Mouse (Mus musculus) R1 (cell line): ENCODE data around the gene Sh3bp5.
A peak's percentile ranks its signal among the peaks of the same experiment; 100 is the strongest.

Source experiments
- DNase-seq: peaks from one replicate; pipeline ENCODE4 v3.0.0-alpha.2; 2018; ENCODE audit warnings: low read depth, low spot score

Gene Sh3bp5

DNA sequence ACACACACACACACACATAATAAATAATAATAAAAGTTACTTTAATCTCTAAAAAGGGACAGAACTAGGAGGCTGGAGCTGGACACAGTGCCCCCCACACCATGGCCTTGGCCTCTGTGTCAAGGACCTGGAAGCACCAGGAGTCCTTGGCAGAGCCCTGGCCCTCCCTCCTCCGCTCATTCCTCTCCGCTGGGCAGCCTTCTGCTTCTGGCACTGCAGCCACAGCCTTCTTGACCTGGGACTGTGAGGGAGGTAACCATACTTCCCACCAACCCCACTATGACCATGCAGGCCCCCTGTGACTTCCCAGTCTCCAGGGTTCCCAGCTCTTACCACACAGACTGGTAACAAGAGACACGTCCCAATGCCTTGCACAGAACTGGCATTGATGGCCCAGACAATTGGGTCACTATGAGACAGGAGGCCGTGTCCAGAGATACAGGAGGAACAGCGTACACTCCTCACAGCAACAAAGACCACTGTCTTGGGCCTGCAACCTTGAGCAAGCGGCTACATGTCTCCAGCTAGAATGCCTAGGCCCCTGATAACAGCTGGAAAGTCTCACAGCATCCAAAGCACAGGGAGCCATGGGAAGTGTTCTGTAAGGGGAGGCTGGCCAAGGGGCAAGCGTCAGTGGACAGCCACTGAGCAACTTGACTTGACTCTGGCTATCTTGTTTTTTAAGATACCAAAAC, 41.8 kb downstream of the Sh3bp5 start:
- no peak for DNase-seq

DNA sequence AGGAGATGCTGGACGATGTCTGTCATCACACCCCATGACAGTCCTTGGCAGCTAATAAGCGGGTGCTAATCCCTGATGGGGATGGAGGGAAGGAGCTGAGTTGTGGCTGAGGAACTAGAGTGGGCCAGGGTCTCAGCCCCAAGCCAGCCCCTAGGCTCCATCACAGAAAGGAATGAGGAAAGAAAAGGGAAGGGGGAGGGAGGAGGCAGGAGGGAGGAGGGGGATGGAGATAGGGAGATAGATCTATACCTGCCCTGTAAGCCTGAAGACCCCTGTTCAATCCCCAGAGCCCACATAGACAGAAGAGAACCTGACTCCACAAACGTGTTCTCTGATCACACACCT, 42.4 kb downstream of the Sh3bp5 start:
- DNase-seq: no peak

DNA sequence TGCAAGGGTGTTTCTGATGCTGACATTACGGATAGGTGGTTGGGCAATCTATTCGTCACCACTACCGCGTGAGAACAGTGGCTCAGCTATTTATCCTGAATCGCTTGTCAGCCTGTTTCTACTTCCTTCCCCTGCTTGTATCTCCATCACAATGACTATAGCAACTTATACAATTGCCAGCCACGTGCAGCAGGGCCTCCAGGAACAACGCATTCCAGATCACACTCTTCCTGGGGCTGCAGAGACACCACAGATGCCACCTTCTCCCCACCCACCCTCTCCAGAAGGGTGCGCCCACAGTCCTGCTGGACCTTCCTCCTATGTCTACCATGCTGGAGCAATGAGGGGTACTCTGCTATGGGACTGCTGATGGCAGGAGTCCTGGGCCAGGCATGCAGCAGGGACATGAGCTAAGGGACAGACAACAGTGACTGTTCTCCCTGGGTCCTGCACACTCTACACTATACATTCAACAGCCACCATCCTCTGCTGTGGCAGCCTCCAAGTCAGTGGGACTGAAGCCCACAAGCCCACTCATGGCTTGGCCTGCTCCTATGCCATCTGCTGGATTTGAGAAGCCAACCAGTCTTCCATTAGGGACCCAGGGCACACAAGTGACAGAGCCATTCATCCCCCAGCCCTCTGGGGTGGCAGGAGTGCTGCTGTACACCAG, 42.9 kb downstream of the Sh3bp5 start:
- DNase-seq: peak; percentile 12

DNA sequence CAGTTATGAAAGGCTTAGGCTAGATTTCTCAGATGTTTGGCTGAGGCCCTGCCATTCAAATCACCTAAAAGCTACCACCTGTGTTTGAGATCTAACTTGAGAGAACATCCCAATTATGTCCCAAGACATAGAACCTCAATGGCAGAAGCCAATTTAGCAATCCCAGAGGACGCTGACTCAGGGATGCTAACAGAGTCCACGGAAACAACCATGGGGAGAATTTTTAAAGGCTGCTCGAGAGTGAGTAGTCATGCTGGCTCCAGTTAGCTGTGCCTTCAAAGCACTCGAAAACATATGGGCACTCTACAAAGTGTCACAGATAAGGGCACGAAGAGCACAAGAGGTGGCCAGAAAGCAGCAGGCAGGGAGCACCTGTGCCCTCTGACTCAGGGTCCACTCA, 43.6 kb downstream of the Sh3bp5 start:
- no peak for DNase-seq

DNA sequence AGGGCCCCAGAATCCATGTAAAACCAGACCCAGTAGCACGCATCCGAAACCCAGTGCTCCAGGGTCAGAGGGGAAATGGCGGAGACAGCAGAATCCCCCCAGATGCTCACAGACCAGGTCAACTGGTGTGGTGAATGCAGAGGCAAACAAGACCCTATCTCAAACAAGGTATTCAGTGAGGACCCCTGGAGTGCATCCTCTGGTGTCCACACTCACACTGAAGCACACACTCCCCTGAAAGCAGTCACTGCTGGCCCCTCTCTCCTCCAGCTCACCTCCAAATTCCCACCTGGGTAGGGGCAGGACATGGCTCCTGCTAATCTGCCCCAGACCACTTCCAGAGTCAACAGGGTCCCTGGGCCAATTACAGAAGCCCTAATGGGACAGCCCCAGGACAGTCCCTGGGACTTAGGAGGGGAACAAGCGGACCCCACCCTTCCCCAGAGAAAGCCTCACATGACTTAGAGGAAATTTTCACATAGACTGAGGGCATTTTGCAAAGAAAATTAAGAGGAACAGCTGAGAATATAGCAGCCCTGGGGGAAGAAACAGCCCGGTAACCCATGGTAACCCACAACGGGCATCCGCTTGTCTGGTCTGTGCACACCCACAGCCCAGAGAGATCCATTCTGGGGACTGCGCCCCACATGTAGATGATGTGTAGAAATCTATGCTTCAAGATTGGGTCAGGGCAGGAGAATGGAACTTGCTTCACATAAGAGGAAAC, 46.3 kb downstream of the Sh3bp5 start:
- no peak for DNase-seq

DNA sequence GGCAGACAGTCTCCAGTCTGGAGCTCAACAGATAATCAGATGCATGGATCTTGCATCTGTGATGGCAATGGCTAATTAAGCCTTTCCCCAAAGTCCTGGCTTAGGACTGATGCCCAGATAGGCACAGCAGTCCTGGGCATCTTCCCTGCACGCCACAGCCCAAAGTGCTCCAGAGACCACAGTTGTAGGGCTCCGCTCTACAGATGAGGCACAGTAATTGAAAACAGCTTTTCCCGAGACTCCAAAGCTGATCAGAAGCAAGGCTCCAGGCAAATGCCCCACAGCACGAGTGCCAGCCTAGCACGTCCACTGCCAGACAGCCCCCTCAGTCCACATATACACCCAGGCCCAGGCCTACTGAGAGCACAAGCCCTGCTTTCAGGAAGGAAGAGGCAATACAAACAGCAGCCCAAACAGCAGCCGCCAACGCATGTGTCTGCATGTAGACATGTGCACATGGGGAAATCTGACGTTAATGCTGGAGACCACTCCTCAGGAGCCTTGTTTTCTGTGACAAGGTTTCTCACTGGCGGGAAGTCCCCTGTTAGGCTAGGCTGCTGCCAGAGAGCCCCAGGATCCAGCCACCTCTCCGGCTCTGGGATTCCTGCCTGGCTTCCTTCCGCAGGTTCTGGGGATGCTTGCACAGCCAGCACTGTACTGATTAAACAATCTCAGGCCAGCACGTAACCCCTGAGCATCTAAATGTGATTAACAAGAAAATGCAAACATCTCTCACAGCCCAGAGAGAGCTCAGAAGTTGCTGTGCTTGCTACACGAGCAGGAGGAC, 47.6 kb downstream of the Sh3bp5 start:
- no peak for DNase-seq

DNA sequence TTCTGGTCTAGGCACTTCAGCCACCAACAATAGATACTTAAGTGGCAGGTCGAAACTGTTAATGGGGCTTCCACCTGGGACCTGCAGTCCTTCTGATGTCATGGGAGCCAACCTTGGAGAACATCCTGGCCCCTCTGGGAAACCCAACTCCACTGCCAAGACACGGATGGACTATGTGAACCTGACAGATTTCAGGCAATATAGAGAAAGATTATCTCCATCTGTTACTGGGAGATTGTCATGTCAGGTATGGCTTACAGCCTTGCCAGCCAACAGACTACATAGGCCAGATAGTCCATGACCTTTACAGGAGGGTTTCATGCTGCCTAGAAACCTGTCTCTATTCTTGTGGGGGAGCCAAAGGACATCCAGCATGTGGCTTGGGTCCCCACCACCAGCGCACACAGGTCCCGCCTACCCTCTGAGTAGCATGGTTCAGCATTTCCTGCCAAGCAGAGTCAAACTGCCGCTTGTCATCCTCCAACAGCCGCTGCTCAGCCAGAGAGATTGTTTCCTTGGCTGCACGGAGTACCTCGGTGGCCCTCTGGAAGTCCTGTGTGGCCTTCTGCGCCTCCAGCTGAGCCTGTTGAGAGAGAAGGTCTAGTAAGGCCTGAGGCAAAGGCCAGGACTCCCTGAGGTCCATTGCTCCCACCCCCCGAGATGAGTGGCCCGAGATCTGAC, 48.4 kb downstream of the Sh3bp5 start:
- no peak for DNase-seq

DNA sequence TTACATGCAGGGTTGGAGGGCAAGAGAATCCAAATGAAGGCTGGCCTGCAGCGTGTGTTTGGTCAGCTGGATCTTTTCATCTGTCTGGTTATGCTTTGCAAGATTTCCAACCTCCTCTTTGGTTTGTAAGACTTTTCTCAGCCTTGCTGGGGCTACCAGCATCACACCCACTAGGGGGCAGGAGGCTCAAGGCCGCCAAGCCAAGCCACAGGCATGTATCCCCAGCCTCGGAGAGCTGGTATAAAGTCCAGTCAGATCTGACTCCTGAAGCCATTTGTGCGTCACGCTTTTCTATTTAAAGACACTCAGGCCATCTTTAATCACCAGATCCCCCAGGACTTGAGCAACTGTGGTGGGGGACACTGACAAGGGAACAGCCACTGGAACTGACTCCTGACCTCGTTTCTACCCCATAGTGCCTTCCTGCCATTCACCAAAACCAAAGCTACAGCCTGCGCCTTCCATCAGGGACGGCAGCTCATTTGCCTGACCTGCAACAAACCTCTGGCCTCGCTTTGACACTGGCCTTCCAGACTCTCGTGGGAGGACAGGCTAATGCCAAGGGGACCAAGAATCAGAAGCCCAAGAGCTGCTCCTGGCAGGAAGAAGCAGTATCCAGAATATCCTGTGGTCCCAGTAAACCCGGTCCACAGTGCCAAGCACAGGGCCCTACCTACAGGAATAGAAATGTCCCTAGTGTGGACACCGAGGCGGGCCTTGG, 49.7 kb downstream of the Sh3bp5 start:
- peak; percentile 43 for DNase-seq

DNA sequence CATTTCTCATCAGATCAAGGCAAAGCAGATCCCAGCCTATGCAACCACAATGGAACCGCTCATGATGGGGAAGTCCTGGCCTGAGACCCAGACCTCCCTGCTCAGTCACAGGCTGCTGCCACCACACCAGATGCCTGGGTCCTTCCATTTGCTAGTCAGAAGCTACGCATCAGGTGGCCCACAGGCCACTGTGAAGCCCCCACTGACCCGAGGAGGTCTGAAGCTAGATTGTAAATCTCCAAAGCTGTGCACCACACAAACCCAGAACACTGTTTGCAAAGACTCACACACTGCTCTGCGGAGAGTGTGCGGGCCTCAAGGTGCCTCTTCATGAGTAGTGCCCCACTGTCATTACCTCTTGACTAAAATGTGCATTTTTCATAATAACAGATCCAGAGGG, 50.5 kb downstream of the Sh3bp5 start:
- no peak for DNase-seq

DNA sequence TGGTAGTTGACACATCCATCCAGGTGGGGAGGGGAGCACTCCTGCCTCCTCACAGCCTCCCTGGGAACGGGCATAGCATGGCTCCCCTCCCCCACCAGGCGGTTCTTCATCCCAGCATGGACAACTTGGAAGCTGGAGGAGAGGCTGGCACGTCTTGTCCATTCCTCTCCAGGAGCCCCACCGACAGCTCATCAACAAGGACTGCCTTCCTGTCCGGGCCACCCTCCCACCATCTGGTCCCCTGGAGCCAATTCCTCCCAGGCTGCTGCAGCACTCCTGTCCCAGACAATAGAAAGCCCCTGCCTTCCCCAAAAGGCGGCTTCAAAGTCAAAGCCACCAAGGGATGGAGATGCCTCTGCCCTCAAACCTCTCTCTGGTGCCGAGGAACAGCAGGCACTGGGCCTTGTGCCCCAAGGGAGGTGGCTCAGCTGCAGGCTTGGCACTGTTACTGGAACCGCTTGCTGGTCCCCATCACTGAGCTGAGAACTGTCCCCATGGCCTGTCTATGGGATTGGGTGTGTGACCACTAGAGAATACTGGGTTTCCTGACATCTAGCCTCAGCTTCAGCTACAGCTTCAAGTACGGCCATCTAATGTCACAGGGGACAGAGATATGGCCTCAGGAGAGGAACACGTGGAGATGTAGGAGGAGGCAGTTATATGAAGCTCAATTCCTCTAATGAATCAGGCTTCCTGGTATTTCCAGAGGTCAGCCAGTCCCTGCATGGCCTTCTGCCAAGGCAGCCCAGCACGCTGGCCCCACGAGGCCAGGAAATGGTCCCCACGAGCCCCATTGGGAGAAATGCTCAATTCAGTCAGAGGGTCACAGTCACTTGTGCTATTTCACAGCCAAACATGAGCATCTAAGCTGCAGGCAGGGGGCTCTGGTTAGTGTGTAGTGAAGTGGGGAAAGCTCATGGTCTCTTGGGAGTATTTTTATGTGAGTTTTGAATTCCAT, 51.2 kb downstream of the Sh3bp5 start:
- no peak for DNase-seq

DNA sequence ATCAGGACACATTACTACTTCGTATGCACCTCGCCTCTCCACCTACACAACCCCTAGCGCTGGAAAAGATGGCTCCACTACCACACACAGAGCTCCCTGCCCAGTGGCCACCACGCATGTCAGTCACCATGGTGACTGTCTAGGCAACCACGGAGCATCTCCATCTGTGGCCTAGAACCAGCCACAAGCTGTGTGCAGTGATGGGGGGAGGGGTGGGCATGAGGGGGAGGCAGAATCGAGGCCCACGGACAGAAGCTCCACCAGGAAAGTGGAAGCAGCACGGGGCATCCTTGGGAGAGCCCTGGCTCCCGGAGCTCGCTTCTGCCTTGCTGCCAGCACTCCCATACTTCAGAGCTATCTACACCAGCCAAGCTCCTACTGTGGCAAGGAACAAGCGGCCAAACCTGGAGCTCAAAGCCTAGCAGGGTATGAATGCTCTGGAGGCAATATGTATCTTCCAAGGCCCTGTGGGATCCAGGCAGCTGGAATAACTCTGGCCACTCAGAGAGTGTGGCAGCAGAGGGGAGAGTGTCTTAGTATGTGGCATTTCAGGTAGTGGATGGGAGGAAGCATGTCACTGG, 52.3 kb downstream of the Sh3bp5 start:
- DNase-seq: peak; percentile 38

DNA sequence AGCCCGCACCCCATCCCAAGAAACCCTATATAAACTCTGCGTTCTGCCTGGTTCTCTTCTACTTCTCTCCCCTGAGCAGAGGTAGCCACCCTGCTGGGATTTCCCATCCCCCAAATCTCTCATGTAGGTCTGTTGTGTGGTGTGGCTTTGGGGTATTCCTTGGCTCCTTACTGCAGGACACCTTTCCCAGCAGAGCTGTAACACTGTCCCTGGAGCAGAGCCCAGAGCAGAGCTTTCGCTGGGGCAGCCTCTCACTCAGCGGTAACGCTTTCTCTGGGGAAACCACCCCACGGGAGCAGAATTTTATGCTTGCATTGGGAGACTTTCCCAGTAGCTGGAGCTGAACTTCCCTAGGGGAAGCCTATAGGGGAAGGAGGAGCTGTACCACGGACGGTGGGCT, 53.6 kb downstream of the Sh3bp5 start:
- DNase-seq: no peak

DNA sequence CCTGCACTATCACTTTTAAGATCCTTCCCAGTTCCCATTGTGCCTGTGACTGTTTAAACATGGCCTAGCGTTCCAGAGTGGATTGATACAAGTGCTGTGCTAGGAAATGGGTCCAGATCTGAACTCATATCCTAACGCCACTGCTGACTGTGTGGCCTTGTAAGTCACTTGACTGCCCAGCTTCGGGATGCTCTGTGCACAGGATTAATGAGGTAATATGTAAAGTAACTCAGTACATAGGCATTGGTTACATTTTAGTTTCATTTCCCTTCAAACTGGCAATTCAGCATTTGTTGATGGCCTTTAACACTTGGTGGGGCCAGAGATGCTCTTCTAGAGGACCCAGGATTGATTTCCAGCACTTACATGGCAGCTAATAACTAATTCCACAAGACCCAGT, 59.5 kb downstream of the Sh3bp5 start:
- DNase-seq: no peak

DNA sequence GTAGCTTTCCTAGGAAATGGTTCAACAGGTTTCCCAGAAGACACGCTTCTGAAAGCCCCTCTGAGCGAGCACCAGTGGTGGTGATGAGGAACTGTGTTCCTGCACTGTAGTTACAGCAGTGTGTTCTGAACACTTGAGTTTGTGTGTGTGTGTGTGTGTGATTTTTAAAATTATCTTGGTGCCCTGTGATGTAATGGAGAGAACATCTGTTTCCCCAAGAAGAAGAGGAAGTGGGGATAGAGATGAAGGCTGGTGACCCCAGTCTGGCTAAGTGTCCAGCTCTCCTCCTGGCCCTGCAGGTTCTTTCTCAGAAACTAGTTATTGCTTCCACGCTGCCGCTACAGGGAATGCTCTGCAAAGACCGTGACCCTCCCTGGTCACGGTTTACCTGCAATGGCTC, 61.5 kb downstream of the Sh3bp5 start:
- no peak for DNase-seq

DNA sequence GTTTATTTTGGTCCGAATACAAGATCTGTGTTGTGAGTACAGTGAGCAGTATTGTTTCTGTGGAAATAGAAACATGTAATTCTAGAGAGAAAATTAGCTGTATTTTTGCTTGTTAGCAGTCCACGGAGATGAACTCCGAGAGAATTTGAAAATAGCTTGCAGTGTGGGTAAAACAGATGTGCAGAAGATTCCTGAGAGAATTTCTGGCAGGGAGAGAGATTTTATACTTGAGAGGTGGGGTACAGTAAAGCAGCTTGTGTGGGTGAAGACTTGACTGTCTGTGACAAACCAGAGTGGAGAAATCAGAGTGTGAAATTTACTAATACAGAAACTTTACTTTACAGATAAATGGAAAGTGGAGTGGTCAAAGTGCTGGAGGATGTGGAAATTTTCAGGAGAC, 66.5 kb downstream of the Sh3bp5 start:
- no peak for DNase-seq

DNA sequence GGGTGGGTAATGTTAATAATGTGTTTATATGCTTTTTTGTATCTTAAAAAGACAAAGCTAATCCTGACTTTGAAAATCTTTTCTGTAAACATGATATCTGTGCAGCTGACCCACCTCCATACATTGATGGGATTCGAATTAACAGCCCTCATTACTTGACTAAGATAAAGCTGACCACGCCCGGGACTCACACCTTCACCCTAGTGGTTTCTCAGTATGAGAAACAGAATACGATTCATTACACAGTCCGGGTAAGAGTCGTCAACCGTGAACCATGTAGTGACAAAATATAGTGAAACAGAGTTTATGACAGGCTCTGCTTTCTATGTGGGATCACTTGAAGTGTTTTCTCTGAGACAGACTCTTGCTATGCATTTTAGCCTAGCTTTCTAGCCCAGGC, 67.9 kb downstream of the Sh3bp5 start:
- no peak for DNase-seq

DNA sequence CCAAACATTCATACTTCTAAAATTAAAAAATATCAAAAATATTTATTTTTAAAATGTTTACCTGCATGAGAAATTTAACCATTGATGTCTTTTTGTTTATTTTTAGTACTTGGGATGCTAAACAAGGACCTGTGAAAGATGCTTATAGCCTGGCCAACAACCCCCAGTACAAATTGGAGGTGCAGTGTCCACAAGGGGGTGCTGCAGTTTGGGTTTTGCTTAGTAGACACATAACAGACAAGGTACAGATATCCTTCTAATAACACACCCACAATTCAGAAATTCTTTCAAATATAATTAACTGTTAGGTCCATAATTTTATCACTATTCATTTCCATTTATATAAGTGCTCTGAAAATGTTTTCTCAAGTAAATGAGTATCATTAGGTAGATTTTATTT, 70.5 kb downstream of the Sh3bp5 start:
- DNase-seq: peak; percentile 68

DNA sequence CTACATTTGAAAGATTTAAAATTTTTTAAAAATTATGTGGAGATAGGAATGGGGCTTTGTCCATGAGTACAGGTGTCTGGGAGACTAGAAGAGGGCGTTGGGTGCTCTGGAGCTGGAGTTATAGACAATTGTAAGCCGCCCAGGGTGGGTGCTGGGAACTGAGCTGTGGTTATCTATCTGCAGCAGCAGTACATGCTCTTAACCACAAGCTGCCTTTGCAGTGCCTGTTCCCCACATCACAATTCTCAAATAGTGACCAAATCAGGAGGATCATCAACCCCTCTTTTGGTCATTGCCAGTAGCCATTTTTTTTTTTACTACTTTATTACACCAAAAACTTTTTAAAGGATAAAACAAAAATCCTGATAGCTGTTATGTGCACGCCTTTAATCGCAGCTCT, 71.3 kb downstream of the Sh3bp5 start:
- DNase-seq: no peak

DNA sequence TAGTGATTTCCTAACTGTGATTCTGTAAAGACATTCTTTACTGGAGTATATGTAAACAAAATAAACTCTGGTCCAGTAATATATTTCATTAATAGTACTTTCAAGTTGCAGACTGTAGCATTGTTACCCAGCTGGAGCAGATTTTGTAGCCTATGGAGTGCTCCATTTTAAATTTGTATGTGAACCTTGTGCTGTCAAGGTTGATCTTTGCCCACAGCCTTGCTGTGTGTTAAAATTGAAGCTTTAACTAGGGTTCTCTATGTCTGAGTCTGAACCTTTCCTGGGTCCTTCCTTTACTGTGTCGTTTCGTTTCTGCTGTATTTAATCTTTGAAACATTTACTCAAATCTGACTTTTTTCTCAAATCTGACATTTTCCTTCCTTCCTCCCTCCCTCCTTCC, 73.6 kb downstream of the Sh3bp5 start:
- no peak for DNase-seq

DNA sequence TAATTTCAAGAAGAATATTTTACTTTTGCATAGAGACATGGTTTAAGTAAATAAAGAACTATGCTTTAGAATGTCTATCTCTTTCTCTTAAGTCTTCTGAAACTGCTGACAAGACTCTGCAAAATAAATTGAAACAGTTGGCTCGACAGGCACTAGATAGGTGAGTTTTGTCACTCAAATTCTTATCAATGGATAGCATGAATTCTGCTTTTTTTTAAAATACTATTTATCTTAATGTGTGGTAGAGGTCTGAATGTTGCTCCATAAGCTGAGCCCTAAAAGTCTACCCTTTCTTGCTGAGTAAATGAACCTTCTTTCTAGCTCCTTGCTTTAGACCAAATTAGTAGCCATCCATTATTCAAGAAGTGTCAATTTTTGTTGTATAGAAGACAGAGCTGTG, 90.5 kb downstream of the Sh3bp5 start:
- DNase-seq: no peak
